Mouse (Mus musculus) neural tube, embryonic 11.5 days (tissue): ENCODE data around the gene Thsd4. TPM values are rescaled to one million over a fixed set of nuclear protein-coding genes. Genes with fewer than 3 reads are reported as not detected.

ENCODE experiments used
- ATAC-seq: fragments of 200-750 bp; cut with Nextera tagmentation; 2 replicates; pipeline ENCODE4 v1.8.0; 2017; ENCODE audit warnings: moderate number of reproducible peaks, mild to moderate bottlenecking, moderate TSS enrichment, moderate library complexity; ENCODE audit not compliant: insufficient read depth, low FRiP score, low TSS enrichment
- DNase-seq: peaks from one replicate; pipeline ENCODE4 v3.0.0-alpha.2; 2015; ENCODE audit warnings: low spot score
- H3K27ac ChIP-seq: fragments of 300-500 bp; sonication (generic); 2 replicates; pipeline ENCODE4 v1.5.1; 2014; ENCODE audit warnings: low read depth, mild to moderate bottlenecking, low read length
- H3K27me3 ChIP-seq: fragments of 300-500 bp; sonication (generic); 2 replicates; pipeline ENCODE4 v1.6.1; 2014; ENCODE audit warnings: mild to moderate bottlenecking, low read length, mixed read lengths; ENCODE audit not compliant: control insufficient read depth, insufficient read depth
- H3K36me3 ChIP-seq: fragments of 300-500 bp; sonication (generic); 2 replicates; pipeline ENCODE4 v1.6.1; 2014; ENCODE audit warnings: mild to moderate bottlenecking, low read length, moderate library complexity, mixed read lengths; ENCODE audit not compliant: control insufficient read depth, insufficient read depth
- H3K4me1 ChIP-seq: fragments of 300-500 bp; sonication (generic); 2 replicates; pipeline ENCODE4 v1.6.1; 2014; ENCODE audit warnings: low read length, mixed read lengths; ENCODE audit not compliant: control insufficient read depth, insufficient read depth
- H3K4me2 ChIP-seq: fragments of 300-500 bp; sonication (generic); 2 replicates; pipeline ENCODE4 v1.6.1; 2014; ENCODE audit warnings: low read depth, mild to moderate bottlenecking, moderate library complexity
- H3K4me3 ChIP-seq: fragments of 300-500 bp; sonication (generic); 2 replicates; pipeline ENCODE4 v1.5.1; 2014; ENCODE audit warnings: low read depth, low read length
- H3K9ac ChIP-seq: fragments of 300-500 bp; sonication (generic); 2 replicates; pipeline ENCODE4 v1.6.1; 2014; ENCODE audit warnings: mild to moderate bottlenecking, low read length
- H3K9me3 ChIP-seq: fragments of 300-500 bp; sonication (generic); 2 replicates; pipeline ENCODE4 v1.6.1; 2016; ENCODE audit warnings: low read length; ENCODE audit not compliant: control insufficient read depth
- WGBS: fragments of 180-500 bp; shearing (Covaris S2); extraction: QIAGEN DNeasy Blood & Tissue Kit; methylation state at CpG from one replicate; pipeline ENCODE4 v1.1.7; 2014; 5-methylcytosine and 5-hydroxymethylcytosine counted together
- polyA plus RNA-seq: library from polyadenylated mRNA; unstranded; fragments of >200 nt; fragmentation: Nextera tagmentation; extraction: Ambion mirVana; gene quantifications from 2 replicates; pipeline ENCODE4 v1.2.1, GENCODE M21; 2014

Thsd4 gene
- polyA plus RNA-seq, 1 experiment from 2014 or later, result 5.4 TPM

- Histone ChIP-seq H3K27ac (no peak overlapping the region), H3K36me3 (no peaks in the 10 kb centered on the region), H3K4me3 (no peak overlapping the region), H3K9ac (no peak overlapping the region), H3K27me3 (no peaks in the 10 kb centered on the region), H3K4me2 (0 out of 2 replicates have a peak overlapping the region, but pooled peaks have one; percentile 15), H3K4me1 (peaks cover 16% of the 10 kb centered on the region), H3K9me3 (no peaks in the 10 kb centered on the region)
- DNase-seq (no peak), ATAC-seq (no peak)
- whole genome bisulfite sequencing, result 18% methylated on average over 6 of the region's 6 CpGs
Observed at GRCm38 (mm10) chr9:60140411-60140810, 381.4 kb downstream of the Thsd4 start.

- Histone ChIP-seq H3K4me3 (no peak overlapping the region), H3K9ac (no peak overlapping the region), H3K4me1 (peaks cover 16% of the 10 kb centered on the region), H3K4me2 (peak overlapping the region; percentile 17; the same call in 1 of the 2 replicates), H3K27me3 (no peaks in the 10 kb centered on the region), H3K27ac (no peak overlapping the region), H3K36me3 (no peaks in the 10 kb centered on the region), H3K9me3 (no peaks in the 10 kb centered on the region)
- ATAC-seq (no peak), DNase-seq (no peak)
- WGBS, result 57% methylated on average over 10 of the region's 10 CpGs
Observed at GRCm38 (mm10) chr9:60139446-60139845, 382.4 kb downstream of the Thsd4 start.

- no peak overlapping the region for H3K9ac ChIP-seq
- no peak overlapping the region for H3K27ac ChIP-seq
- no peak overlapping the region for H3K4me3 ChIP-seq
- no peaks in the 10 kb centered on the region for H3K9me3 ChIP-seq
- no peaks in the 10 kb centered on the region for H3K36me3 ChIP-seq
- peaks cover 3% of the 10 kb centered on the region; the same call in 1 of the 2 replicates for H3K4me1 ChIP-seq
- H3K27me3 ChIP-seq, result no peaks in the 10 kb centered on the region
- 88% methylated on average over 6 of the region's 6 CpGs for WGBS
- ATAC-seq, result no peak
- H3K4me2 ChIP-seq, result no peak overlapping the region
- DNase-seq, result no peak
Observed at GRCm38 (mm10) chr9:60129235-60129991, 392.4 kb downstream of the Thsd4 start.

- ATAC-seq (no peak), DNase-seq (no peak)
- H3K4me3 ChIP-seq, result no peak overlapping the region
- H3K4me1 ChIP-seq, result peaks cover 7% of the 10 kb centered on the region; the same call in 1 of the 2 replicates
- no peaks in the 10 kb centered on the region for H3K9me3 ChIP-seq
- WGBS, result 72% methylated on average over 5 of the region's 5 CpGs
- no peak overlapping the region for H3K27ac ChIP-seq
- H3K27me3 ChIP-seq, result no peaks in the 10 kb centered on the region
- no peaks in the 10 kb centered on the region for H3K36me3 ChIP-seq
- no peak overlapping the region for H3K9ac ChIP-seq
- no peak overlapping the region for H3K4me2 ChIP-seq
Observed at GRCm38 (mm10) chr9:60126961-60127360, 394.9 kb downstream of the Thsd4 start.

- ATAC-seq, result no peak
- no peak overlapping the region for H3K27ac ChIP-seq
- WGBS, result 59% methylated on average over 9 of the region's 9 CpGs
Observed at GRCm38 (mm10) chr9:60124102-60124501, 397.7 kb downstream of the Thsd4 start.

GRCm38 (mm10) chr9:60123066-60123465 lies 398.8 kb downstream of the Thsd4 start:
- H3K4me3 ChIP-seq, result no peak overlapping the region
- H3K4me2 ChIP-seq, result no peak overlapping the region
- DNase-seq (no peak), ATAC-seq (no peak)
- no peak overlapping the region for H3K9ac ChIP-seq
- H3K4me1 ChIP-seq, result peaks cover 7% of the 10 kb centered on the region; the same call in 1 of the 2 replicates
- 88% methylated on average over 1 of the region's 1 CpGs for WGBS
- no peaks in the 10 kb centered on the region for H3K27me3 ChIP-seq
- H3K27ac ChIP-seq, result no peak overlapping the region
- no peaks in the 10 kb centered on the region for H3K36me3 ChIP-seq
- H3K9me3 ChIP-seq, result no peaks in the 10 kb centered on the region

More at GRCm38 (mm10) chr9:60124102-60124501, 397.7 kb downstream of the Thsd4 start:
- no peaks in the 10 kb centered on the region for H3K36me3 ChIP-seq
- no peak overlapping the region for H3K4me2 ChIP-seq
- no peak overlapping the region for H3K9ac ChIP-seq
- no peak overlapping the region for H3K4me3 ChIP-seq
- peak; percentile 26 for DNase-seq
- no peaks in the 10 kb centered on the region for H3K9me3 ChIP-seq
- no peaks in the 10 kb centered on the region for H3K27me3 ChIP-seq
- H3K4me1 ChIP-seq, result peaks cover 7% of the 10 kb centered on the region; the same call in 1 of the 2 replicates

GRCm38 (mm10) chr9:60119846-60120245 lies 402.0 kb downstream of the Thsd4 start:
- 55% methylated on average over 7 of the region's 7 CpGs for WGBS
- no peak overlapping the region for H3K4me2 ChIP-seq
- no peaks in the 10 kb centered on the region for H3K9me3 ChIP-seq
- H3K36me3 ChIP-seq, result no peaks in the 10 kb centered on the region
- H3K9ac ChIP-seq, result no peak overlapping the region
- ATAC-seq (no peak), DNase-seq (peak; percentile 29)
- H3K4me1 ChIP-seq, result peaks cover 4% of the 10 kb centered on the region; the same call in 1 of the 2 replicates
- H3K27me3 ChIP-seq, result no peaks in the 10 kb centered on the region
- H3K4me3 ChIP-seq, result no peak overlapping the region
- no peak overlapping the region for H3K27ac ChIP-seq

DNA sequence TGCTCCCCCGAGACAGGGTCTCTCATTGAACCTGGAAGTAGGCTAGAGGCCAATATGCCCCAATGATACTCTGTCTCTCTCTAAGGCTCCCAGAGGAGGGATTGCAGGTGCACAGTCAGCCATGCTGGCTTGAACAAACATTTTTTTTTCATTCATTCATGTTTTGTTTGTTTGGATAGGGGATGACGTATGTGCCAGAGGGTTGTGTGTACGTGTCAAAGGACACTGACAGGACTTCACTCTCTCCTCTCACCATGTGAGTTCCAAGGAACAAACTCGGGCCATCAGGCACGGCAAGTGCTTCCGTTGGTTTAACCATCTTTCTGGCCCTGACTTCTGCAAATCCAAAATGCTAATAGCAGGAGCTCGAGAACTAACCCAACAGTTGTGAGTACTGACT lies 404.0 kb downstream of the Thsd4 start:
- H3K36me3 ChIP-seq, result no peaks in the 10 kb centered on the region
- H3K27me3 ChIP-seq, result no peaks in the 10 kb centered on the region
- WGBS, result 82% methylated on average over 7 of the region's 7 CpGs

DNA sequence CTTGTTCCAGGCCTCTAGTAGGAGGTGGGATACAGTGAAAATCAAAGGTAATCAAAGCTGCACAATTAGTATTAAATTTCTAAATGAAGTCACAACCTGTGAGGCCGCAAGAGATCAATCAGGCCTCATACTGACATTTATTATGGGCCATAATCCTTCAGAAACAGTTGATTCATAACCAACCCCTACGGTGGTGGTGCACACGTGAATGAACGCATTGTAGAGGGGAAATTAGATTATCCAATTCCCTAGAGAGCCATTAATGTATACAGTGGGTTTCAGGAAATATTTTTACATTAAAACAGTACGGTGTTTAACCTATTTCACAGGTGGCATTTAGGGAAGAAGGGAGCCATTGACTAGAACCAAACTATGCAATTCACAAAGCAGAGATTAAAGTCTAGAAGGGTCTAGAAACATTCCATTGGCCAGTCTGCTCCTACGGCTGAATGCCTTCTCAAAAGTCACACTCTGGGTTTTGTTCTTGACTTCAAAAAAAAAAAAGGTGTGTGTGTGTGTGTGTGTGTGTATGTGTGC lies 406.1 kb downstream of the Thsd4 start:
- Histone ChIP-seq H3K27ac (no peak overlapping the region), H3K27me3 (no peaks in the 10 kb centered on the region), H3K36me3 (no peaks in the 10 kb centered on the region), H3K9ac (no peak overlapping the region), H3K4me1 (no peaks in the 10 kb centered on the region), H3K9me3 (no peaks in the 10 kb centered on the region), H3K4me2 (no peak overlapping the region), H3K4me3 (no peak overlapping the region)
- DNase-seq, result no peak
- WGBS, result 59% methylated on average over 6 of the region's 6 CpGs
- no peak for ATAC-seq

More for the DNA sequence above, 404.0 kb downstream of the Thsd4 start:
- Histone ChIP-seq H3K9ac (no peak overlapping the region), H3K4me3 (no peak overlapping the region), H3K4me1 (no peaks in the 10 kb centered on the region), H3K9me3 (no peaks in the 10 kb centered on the region), H3K27ac (no peak overlapping the region), H3K4me2 (no peak overlapping the region)
- ATAC-seq (no peak), DNase-seq (no peak)
